ENCODE assay signal across 14 mouse cellular contexts in the genomic region with DNA sequence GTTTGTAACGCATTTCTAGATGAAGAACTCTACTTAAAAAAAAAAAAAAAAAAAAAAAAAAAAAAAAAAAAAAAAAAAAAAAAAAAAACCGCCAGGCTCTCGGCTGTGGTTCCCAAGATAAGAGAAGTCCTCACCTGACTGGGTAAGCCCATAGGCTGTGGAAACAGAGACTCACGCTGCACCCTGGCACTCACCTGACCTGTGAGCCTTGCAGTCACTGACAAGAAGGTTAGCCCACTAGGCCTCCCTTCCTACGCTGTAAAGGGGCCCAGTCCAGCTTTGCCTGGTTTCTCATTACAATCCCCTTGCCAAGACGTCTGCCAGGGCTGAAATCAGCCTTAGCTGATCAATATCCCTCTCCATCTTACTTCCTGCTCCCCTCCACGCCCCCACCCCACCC. TPM values are rescaled to one million over a fixed set of nuclear protein-coding genes. Genes with fewer than 3 reads are reported as not detected.
DNase-seq lines count a peak whose midpoint lies in the region; ATAC-seq and TF ChIP-seq lines count a peak whose summit lies in the region.
"Had no signal": no experiment of that assay in that cellular context is flagged by ENCODE, and none has a peak within 500 bp of the region (broad histone marks: within the 10 kb centered on the region; RNA-seq: fewer than 3 reads in every experiment).

No protein-coding gene starts in this region.

- no peak for TF ChIP-seq CTCF in heart, postnatal 0 days (IDR thresholded peaks at IDR 0.05; ENCODE audit: low read depth)
- TF ChIP-seq CTCF in heart, adult 2 months (IDR thresholded peaks at IDR 0.05), result no peak

- TF ChIP-seq EP300 in heart, postnatal 0 days (IDR thresholded peaks at IDR 0.05; ENCODE audit: low read depth), result no peak
- TF ChIP-seq EP300 in heart, adult 2 months (IDR thresholded peaks at IDR 0.05; ENCODE audit: insufficient read depth, low read depth, low read length), result no peak

- no peak for ATAC-seq in heart, postnatal 0 days (ENCODE audit: insufficient read depth, low read depth)
- ATAC-seq in common myeloid progenitor, adult 5-6 weeks (replicated peaks; ENCODE audit: low read depth, poor library complexity, severe bottlenecking), result 0 out of 2 replicates have a peak, but pooled peaks have one; percentile 31
- ATAC-seq in intestine, embryonic 14.5 days (replicated peaks; ENCODE audit: low FRiP score, low TSS enrichment, low read depth), result peak; percentile 67; the same call in 1 of the 2 replicates
- peak; percentile 31; the same call in 1 of the 2 replicates for ATAC-seq in midbrain, embryonic 16.5 days
- ATAC-seq in kidney, embryonic 14.5 days (ENCODE audit: low FRiP score, low TSS enrichment), result no peak; the same call in 1 of the 2 replicates

- no peak for DNase-seq in heart, postnatal 0 days (ENCODE audit: low spot score)
- no peak for DNase-seq in heart, adult 2 months
- DNase-seq in intestine, embryonic 14.5 days (ENCODE audit: low spot score), result no peak
- no peak for DNase-seq in left cerebral cortex, adult 9 months (ENCODE audit: low spot score in 2 of 2)
- DNase-seq in spleen, postnatal 14 days (ENCODE audit: low spot score in 2 of 2), result no peak
- DNase-seq: adrenal gland, postnatal 10 days; embryo, embryonic 11 days; gastrocnemius, postnatal 36 days; heart, postnatal 10 days had no signal

- H3K9me3 ChIP-seq in heart, postnatal 0 days (replicated peaks; ENCODE audit: control insufficient read depth, low read length), result no peaks in the 10 kb centered on the region
- no peaks in the 10 kb centered on the region for H3K9me3 ChIP-seq in intestine, embryonic 14.5 days (ENCODE audit: control insufficient read depth, low read length)
- H3K9me3 ChIP-seq in midbrain, embryonic 16.5 days (replicated peaks; ENCODE audit: control insufficient read depth, low read length, poor library complexity, severe bottlenecking), result no peaks in the 10 kb centered on the region
- no peaks in the 10 kb centered on the region for H3K9me3 ChIP-seq in kidney, embryonic 14.5 days (ENCODE audit: control insufficient read depth, low read length)
- H3K9me3 ChIP-seq: limb, embryonic 13.5 days had no signal

- H3K27me3 ChIP-seq in heart, postnatal 0 days (ENCODE audit: control insufficient read depth, insufficient read depth, low read length), result no peaks in the 10 kb centered on the region
- no peaks in the 10 kb centered on the region for H3K27me3 ChIP-seq in heart, adult 2 months (ENCODE audit: control insufficient read depth, insufficient read depth, low read length)
- no peaks in the 10 kb centered on the region for H3K27me3 ChIP-seq in intestine, embryonic 14.5 days (replicated peaks; ENCODE audit: control insufficient read depth, insufficient read depth, low read length)
- H3K27me3 ChIP-seq in midbrain, embryonic 16.5 days (ENCODE audit: control insufficient read depth, insufficient read depth, low read depth, low read length), result no peaks in the 10 kb centered on the region
- H3K27me3 ChIP-seq in kidney, embryonic 14.5 days (ENCODE audit: control insufficient read depth, insufficient read depth, low read length), result no peaks in the 10 kb centered on the region
- H3K27me3 ChIP-seq: CH12.LX; limb, embryonic 13.5 days had no signal

- H3K4me2 ChIP-seq in heart, postnatal 0 days (ENCODE audit: low read depth, low read length), result no peak overlapping the region
- H3K4me2 ChIP-seq in intestine, embryonic 14.5 days (ENCODE audit: low read length), result no peak overlapping the region
- H3K4me2 ChIP-seq in midbrain, embryonic 16.5 days (ENCODE audit: low read length), result no peak overlapping the region
- no peak overlapping the region for H3K4me2 ChIP-seq in kidney, embryonic 14.5 days (replicated peaks; ENCODE audit: low read depth, low read length)
- H3K4me2 ChIP-seq: limb, embryonic 13.5 days had no signal

- H3K4me3 ChIP-seq in heart, postnatal 0 days (ENCODE audit: low read depth, low read length), result no peak overlapping the region
- H3K4me3 ChIP-seq in heart, adult 2 months, result no peak overlapping the region
- H3K4me3 ChIP-seq in intestine, embryonic 14.5 days (ENCODE audit: low read depth, low read length), result no peak overlapping the region
- no peak overlapping the region for H3K4me3 ChIP-seq in midbrain, embryonic 16.5 days (ENCODE audit: low read depth, low read length)
- no peak overlapping the region for H3K4me3 ChIP-seq in kidney, embryonic 14.5 days (ENCODE audit: low read length)
- H3K4me3 ChIP-seq: limb, embryonic 13.5 days had no signal

- TF ChIP-seq POLR2A in heart, adult 2 months (IDR thresholded peaks at IDR 0.05; ENCODE audit: insufficient read depth, low read depth, low read length), result no peak

- no peak overlapping the region for H3K9ac ChIP-seq in heart, postnatal 0 days (replicated peaks; ENCODE audit: low read depth, low read length)
- no peak overlapping the region for H3K9ac ChIP-seq in heart, adult 2 months (ENCODE audit: low read depth, low read length)
- no peak overlapping the region for H3K9ac ChIP-seq in intestine, embryonic 14.5 days (ENCODE audit: low read length)
- H3K9ac ChIP-seq in midbrain, embryonic 16.5 days (ENCODE audit: low read depth, low read length), result peak overlapping the region; percentile 45; the same call in 1 of the 2 replicates
- H3K9ac ChIP-seq in kidney, embryonic 14.5 days (ENCODE audit: low read depth, low read length), result no peak overlapping the region
- H3K9ac ChIP-seq: limb, embryonic 13.5 days had no signal

- H3K36me3 ChIP-seq in heart, postnatal 0 days (replicated peaks; ENCODE audit: control insufficient read depth, insufficient read depth, low read length), result no peaks in the 10 kb centered on the region
- H3K36me3 ChIP-seq in heart, adult 2 months (ENCODE audit: control insufficient read depth, insufficient read depth, low read length), result no peaks in the 10 kb centered on the region
- no peaks in the 10 kb centered on the region; the same call in 1 of the 2 replicates for H3K36me3 ChIP-seq in intestine, embryonic 14.5 days (ENCODE audit: control insufficient read depth, insufficient read depth, low read length)
- H3K36me3 ChIP-seq in midbrain, embryonic 16.5 days (ENCODE audit: control insufficient read depth, insufficient read depth, low read length), result no peaks in the 10 kb centered on the region
- no peaks in the 10 kb centered on the region for H3K36me3 ChIP-seq in kidney, embryonic 14.5 days (ENCODE audit: control insufficient read depth, insufficient read depth, low read length)
- H3K36me3 ChIP-seq: limb, embryonic 13.5 days had no signal

- intact Hi-C loops in heart, adult 2 months (cut with DNase I), result no loop called here

- no peaks in the 10 kb centered on the region for H3K4me1 ChIP-seq in heart, postnatal 0 days (ENCODE audit: control insufficient read depth, insufficient read depth)
- peaks cover 7% of the 10 kb centered on the region for H3K4me1 ChIP-seq in heart, adult 2 months (ENCODE audit: control insufficient read depth, insufficient read depth, low read length)
- peaks cover 19% of the 10 kb centered on the region for H3K4me1 ChIP-seq in intestine, embryonic 14.5 days (replicated peaks; ENCODE audit: control insufficient read depth, insufficient read depth, low read length)
- H3K4me1 ChIP-seq in midbrain, embryonic 16.5 days (ENCODE audit: control insufficient read depth, insufficient read depth, low read length), result peaks cover 19% of the 10 kb centered on the region
- H3K4me1 ChIP-seq in kidney, embryonic 14.5 days (ENCODE audit: control insufficient read depth, insufficient read depth, low read length), result peaks cover 3% of the 10 kb centered on the region; the same call in 1 of the 2 replicates

- no peaks in the 10 kb centered on the region for H3K79me2 ChIP-seq in heart, adult 2 months (replicated peaks; ENCODE audit: control insufficient read depth, insufficient read depth, low read length)

- peak overlapping the region; percentile 39; the same call in 1 of the 2 replicates for H3K27ac ChIP-seq in heart, postnatal 0 days (ENCODE audit: low read depth)
- no peak overlapping the region for H3K27ac ChIP-seq in heart, adult 2 months
- H3K27ac ChIP-seq in intestine, embryonic 14.5 days (ENCODE audit: low read depth), result no peak overlapping the region
- peak overlapping the region; percentile 72 for H3K27ac ChIP-seq in midbrain, embryonic 16.5 days (ENCODE audit: low read length)
- no peak overlapping the region for H3K27ac ChIP-seq in kidney, embryonic 14.5 days (ENCODE audit: low read depth, low read length)
- H3K27ac ChIP-seq: limb, embryonic 13.5 days had no signal

- WGBS in heart, postnatal 0 days, result 53% methylated on average over 7 of the region's 7 CpGs
- WGBS in heart, adult 2 months, result 54% methylated on average over 7 of the region's 7 CpGs
- 36% methylated on average over 7 of the region's 7 CpGs for WGBS in intestine, embryonic 14.5 days
- 55% methylated on average over 7 of the region's 7 CpGs for WGBS in midbrain, embryonic 16.5 days
- 35% methylated on average over 7 of the region's 7 CpGs for WGBS in kidney, embryonic 14.5 days

RNA-seq across cellular contexts. Expression of a gene that starts 46.5 kb away (rescaled TPM):
- 4.0 and 7.8 TPM in 2 replicates for total RNA-seq in heart, postnatal 0 days (2014; rRNA removed; ENCODE audit: low replicate concordance)
- 2.5 and 2.8 TPM in 2 replicates for polyA plus RNA-seq in heart, postnatal 0 days (2015; fragmentation: Nextera tagmentation; extraction: Ambion mirVana)
- total RNA-seq in heart, adult 2 months (2021), result 10 to 100 TPM; 12.1 to 12.9 TPM
- 8.2 and 8.7 TPM in 2 replicates for polyA plus RNA-seq in heart, adult 2 months (2012; rRNA removed)
- not detected in 2 replicates for total RNA-seq in common myeloid progenitor, adult 5-6 weeks (2017)
- polyA plus RNA-seq in intestine, embryonic 14.5 days (2014; fragmentation: Nextera tagmentation; extraction: Ambion mirVana), result 20.3 and 23.6 TPM in 2 replicates
- 22.8 and 23.3 TPM in 2 replicates for polyA plus RNA-seq in midbrain, embryonic 16.5 days (2015; fragmentation: Nextera tagmentation; extraction: Ambion mirVana)
- polyA plus RNA-seq in kidney, embryonic 14.5 days (2014; fragmentation: Nextera tagmentation; extraction: Ambion mirVana), result 11.7 and 14.8 TPM in 2 replicates
- total RNA-seq: CH12.LX had no signal

Comparison
In these comparisons a context has a peak if more than half of its experiments do, and no peak if none do; other contexts are left out.
1. H3K27ac ChIP-seq: peak in heart, postnatal 0 days (single experiment) and midbrain, embryonic 16.5 days (single experiment); none in heart, adult 2 months (single experiment), intestine, embryonic 14.5 days (single experiment) and kidney, embryonic 14.5 days (single experiment).
2. ATAC-seq: peak in common myeloid progenitor, adult 5-6 weeks (single experiment), intestine, embryonic 14.5 days (single experiment) and midbrain, embryonic 16.5 days (single experiment); none in heart, postnatal 0 days (single experiment) and kidney, embryonic 14.5 days (single experiment).